ENCODE assay signal across 17 mouse cellular contexts in genomic region chr6:71930830-71931437, GRCm38 (mm10). TPM values are rescaled to one million over a fixed set of nuclear protein-coding genes. Genes with fewer than 3 reads are reported as not detected.
DNase-seq lines count a peak whose midpoint lies in the region; ATAC-seq and TF ChIP-seq lines count a peak whose summit lies in the region.
"Had no signal": no experiment of that assay in that cellular context is flagged by ENCODE, and none has a peak within 500 bp of the region (broad histone marks: within the 10 kb centered on the region; RNA-seq: fewer than 3 reads in every experiment).

No protein-coding gene starts in this region.

- H3K9ac ChIP-seq in lung, postnatal 0 days (replicated peaks; ENCODE audit: low read depth): no peak overlapping the region
- H3K9ac ChIP-seq: embryonic facial prominence, embryonic 13.5 days; midbrain, embryonic 15.5 days; neural tube, embryonic 15.5 days had no signal

- H3K4me2 ChIP-seq in lung, postnatal 0 days (replicated peaks; ENCODE audit: low read depth, low read length): no peak overlapping the region
- H3K4me2 ChIP-seq: embryonic facial prominence, embryonic 13.5 days; midbrain, embryonic 15.5 days; neural tube, embryonic 15.5 days had no signal

- WGBS in bone marrow, adult 2 months: 71% methylated on average over 12 of the region's 12 CpGs
- WGBS in lung, postnatal 0 days: 59% methylated on average over 12 of the region's 12 CpGs

- TF ChIP-seq POLR2A in bone marrow, adult 2 months (IDR thresholded peaks at IDR 0.05; ENCODE audit: borderline replicate concordance, control insufficient read depth, low read depth, low read length): no peak

- H3K27ac ChIP-seq in bone marrow, adult 2 months (ENCODE audit: control insufficient read depth, insufficient read depth, low read depth, low read length, poor library complexity): peak overlapping the region; percentile 31; the same call in 1 of the 2 replicates
- peak overlapping the region; percentile 15; the same call in 1 of the 2 replicates for H3K27ac ChIP-seq in lung, postnatal 0 days (ENCODE audit: low read length)
- H3K27ac ChIP-seq: embryonic facial prominence, embryonic 13.5 days; left cerebral cortex, adult 2 months; midbrain, embryonic 15.5 days; neural tube, embryonic 15.5 days had no signal

- intact Hi-C loops in heart, postnatal 14 days (cut with DNase I): no loop called here

- no peak overlapping the region for H3K4me3 ChIP-seq in bone marrow, adult 2 months (replicated peaks; ENCODE audit: control insufficient read depth, low read depth, low read length)
- H3K4me3 ChIP-seq in lung, postnatal 0 days (ENCODE audit: low read depth, low read length): no peak overlapping the region
- H3K4me3 ChIP-seq: embryonic facial prominence, embryonic 13.5 days; left cerebral cortex, adult 2 months; midbrain, embryonic 15.5 days; neural tube, embryonic 15.5 days had no signal

- H3K36me3 ChIP-seq in lung, postnatal 0 days (ENCODE audit: insufficient read depth, low read length): peaks cover 4% of the 10 kb centered on the region; the same call in 1 of the 2 replicates

- 0 out of 2 replicates have a peak, but pooled peaks have one; percentile 12 for TF ChIP-seq EP300 in lung, postnatal 0 days (IDR thresholded peaks at IDR 0.05)

- DNase-seq in lung, adult 18-20 months: peak; percentile 42 to 43
- DNase-seq in lung, postnatal 14 days: no peak
- peak; percentile 64 for DNase-seq in lung, postnatal 0 days (ENCODE audit: low spot score)
- no peak for DNase-seq in right cerebral cortex, postnatal 4 days
- DNase-seq in heart, postnatal 14 days: no peak
- DNase-seq: gastrocnemius, postnatal 36 days; kidney, postnatal 14 days; left cerebral cortex, postnatal 4 days; right cerebral cortex, postnatal 14 days; thymus, postnatal 4 days had no signal

- no peaks in the 10 kb centered on the region for H3K9me3 ChIP-seq in lung, postnatal 0 days (ENCODE audit: low read length)
- H3K9me3 ChIP-seq: embryonic facial prominence, embryonic 13.5 days; midbrain, embryonic 15.5 days; neural tube, embryonic 15.5 days had no signal

- ATAC-seq in lung, postnatal 0 days: peak; percentile 69
- ATAC-seq in neutrophil, adult 5-6 weeks (ENCODE audit: extremely low read depth, insufficient number of reproducible peaks, low FRiP score, poor library complexity, severe bottlenecking): peak; percentile 17; the same call in 1 of the 2 replicates
- ATAC-seq: forebrain, embryonic 16.5 days; midbrain, embryonic 15.5 days had no signal

- peaks cover 8% of the 10 kb centered on the region; the same call in 1 of the 2 replicates for H3K4me1 ChIP-seq in bone marrow, adult 2 months (ENCODE audit: control insufficient read depth, insufficient read depth, low read length)
- H3K4me1 ChIP-seq in lung, postnatal 0 days (ENCODE audit: insufficient read depth, low read depth, low read length): no peaks in the 10 kb centered on the region
- H3K4me1 ChIP-seq: midbrain, embryonic 15.5 days; neural tube, embryonic 15.5 days had no signal

- no peaks in the 10 kb centered on the region for H3K27me3 ChIP-seq in lung, postnatal 0 days (replicated peaks; ENCODE audit: insufficient read depth, low read length)
- H3K27me3 ChIP-seq: embryonic facial prominence, embryonic 13.5 days; midbrain, embryonic 15.5 days; neural tube, embryonic 15.5 days had no signal

- TF ChIP-seq CTCF in bone marrow, adult 2 months (IDR thresholded peaks at IDR 0.05; ENCODE audit: control insufficient read depth, insufficient read depth, low read length): no peak
- no peak for TF ChIP-seq CTCF in lung, postnatal 0 days (IDR thresholded peaks at IDR 0.05)

RNA-seq across cellular contexts. Expression of gene Polr1a, which starts 22.1 kb away (rescaled TPM):
- 13.4 and 21.0 TPM in 2 replicates for polyA plus RNA-seq in bone marrow, adult 2 months (2011; ENCODE audit: insufficient read depth, insufficient read length, low replicate concordance, missing spikeins)
- 6.1 and 7.6 TPM in 2 replicates for polyA plus RNA-seq in lung, postnatal 0 days (2015; fragmentation: Nextera tagmentation; extraction: Ambion mirVana)
- total RNA-seq in neutrophil, adult 5-6 weeks (2017): 64.6 and 76.6 TPM in 2 replicates
- 10 to 100 TPM; 42.2 to 47.3 TPM for total RNA-seq in heart, postnatal 14 days (2021)

RNA-seq across cellular contexts. Expression of gene Ptcd3, which starts 22.4 kb away (rescaled TPM):
- 51.4 and 76.2 TPM in 2 replicates for polyA plus RNA-seq in bone marrow, adult 2 months (2011; ENCODE audit: insufficient read depth, insufficient read length, low replicate concordance, missing spikeins)
- polyA plus RNA-seq in lung, postnatal 0 days (2015; fragmentation: Nextera tagmentation; extraction: Ambion mirVana): 25.0 and 27.8 TPM in 2 replicates
- total RNA-seq in neutrophil, adult 5-6 weeks (2017): 97.7 and 105 TPM in 2 replicates
- total RNA-seq in heart, postnatal 14 days (2021): 100 to 1,000 TPM; 123 TPM

Comparison
In these comparisons a context has a peak if more than half of its experiments do, and no peak if none do; other contexts are left out.
1. DNase-seq: peak in lung, adult 18-20 months (2 of 2) and lung, postnatal 0 days (single experiment); none in lung, postnatal 14 days (single experiment), right cerebral cortex, postnatal 4 days (single experiment) and heart, postnatal 14 days (0 of 2).